Mouse (Mus musculus) hematopoietic stem cell, adult 5-6 weeks (primary cell): ENCODE data around the gene Gpn3. TPM values are rescaled to one million over a fixed set of nuclear protein-coding genes. Genes with fewer than 3 reads are reported as not detected.

ENCODE experiments used
- total RNA-seq: library from RNA; stranded (forward); fragments of 172-1452, 232-1000 nt; gene quantifications from 2 replicates; pipeline ENCODE4 v1.2.3, GENCODE M21; 2017

Gene Gpn3
- total RNA-seq, 1 experiment from 2014 or later, result 36.6 TPM

Other genes with a start within 250 kb of the Gpn3 start
- gene Ccdc63, start 231.1 kb upstream of the Gpn3 start, total RNA-seq, result 0.20 and 1.0 TPM in 2 replicates
- 202 and 213 TPM in 2 replicates for gene Ppp1cc, start 213.6 kb upstream of the Gpn3 start, total RNA-seq
- gene Hvcn1, start 165.1 kb upstream of the Gpn3 start, total RNA-seq, result 9.6 and 26.1 TPM in 2 replicates
- gene Tctn1, start 107.4 kb upstream of the Gpn3 start, total RNA-seq, result 7.1 and 12.2 TPM in 2 replicates
- gene Pptc7, start 87.5 kb upstream of the Gpn3 start, total RNA-seq, result 18.0 and 20.8 TPM in 2 replicates
- 14.4 and 24.3 TPM in 2 replicates for gene Rad9b, start 17.6 kb upstream of the Gpn3 start, total RNA-seq
- gene Vps29, start 17.5 kb upstream of the Gpn3 start, total RNA-seq, result 57.3 and 63.2 TPM in 2 replicates
- gene Fam216a, start 488 bp downstream of the Gpn3 start, total RNA-seq, result 45.0 and 52.0 TPM in 2 replicates
- gene Arpc3, start 20.0 kb downstream of the Gpn3 start, total RNA-seq, result 691 and 855 TPM in 2 replicates
- 38.1 and 50.9 TPM in 2 replicates for gene Anapc7, start 49.8 kb downstream of the Gpn3 start, total RNA-seq
- gene Atp2a2, start 130.3 kb downstream of the Gpn3 start, total RNA-seq, result 84.5 and 95.1 TPM in 2 replicates
- 18.9 and 36.1 TPM in 2 replicates for gene Ift81, start 242.6 kb downstream of the Gpn3 start, total RNA-seq